Mouse (Mus musculus) left cerebral cortex, postnatal 25 days (tissue): Measurements from ENCODE around the gene Auts2. TPM values are rescaled to one million over a fixed set of nuclear protein-coding genes. Genes with fewer than 3 reads are reported as not detected.

ENCODE experiments used
- DNase-seq, 2 experiments: peaks; one replicate each; pipeline ENCODE4 v3.0.0; 2022; ENCODE audit warnings: low spot score in 2 of 2, mixed read lengths in 1 of 2
- intact Hi-C: fragments of 180-260 bp; cut with DNase I; formaldehyde crosslinking; loops from one replicate; pipeline ENCODE4 v1.15.1; 2025
- total RNA-seq, 2 experiments: library from RNA; stranded (reverse); gene quantifications; 2 replicates each; pipeline ENCODE4 v1.2.3; 2021

The Auts2 gene
- total RNA-seq, 2 experiments from 2014 or later: 95.9 to 104 TPM

DNA sequence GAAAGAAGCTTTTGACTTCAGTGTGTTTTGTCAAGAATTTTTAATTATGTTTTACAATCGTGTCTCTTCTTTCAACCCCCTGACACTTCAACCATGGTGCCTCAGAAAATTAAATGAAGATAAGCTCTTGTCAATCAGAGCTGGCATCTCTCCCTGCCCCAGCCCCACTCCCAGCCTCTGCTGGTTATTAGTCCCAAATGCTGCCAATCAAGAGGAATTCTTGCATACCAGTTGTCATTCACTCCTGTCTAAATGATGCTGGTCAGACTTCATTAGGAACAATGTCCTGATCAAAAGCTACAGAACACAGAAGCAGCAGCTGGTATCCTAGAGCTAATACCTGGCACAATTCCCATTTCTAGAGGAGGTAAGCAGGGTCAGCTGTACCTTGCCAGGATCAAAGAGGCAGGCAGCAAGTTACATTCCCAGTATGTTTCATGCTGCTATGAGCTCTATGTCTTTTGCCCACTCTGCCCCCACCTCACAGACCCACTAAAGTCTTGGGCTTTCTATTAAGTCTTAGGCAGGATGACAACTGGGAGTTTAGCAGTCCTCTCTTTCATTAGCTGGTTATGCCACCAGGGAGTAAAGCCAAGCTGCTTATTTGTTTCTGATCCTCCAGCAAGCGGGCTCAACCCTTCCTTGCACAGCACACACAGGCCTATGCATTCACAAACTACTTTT, 134.1 kb downstream of the Auts2 start:
- no peak for DNase-seq
- intact Hi-C loops: no loop called here

DNA sequence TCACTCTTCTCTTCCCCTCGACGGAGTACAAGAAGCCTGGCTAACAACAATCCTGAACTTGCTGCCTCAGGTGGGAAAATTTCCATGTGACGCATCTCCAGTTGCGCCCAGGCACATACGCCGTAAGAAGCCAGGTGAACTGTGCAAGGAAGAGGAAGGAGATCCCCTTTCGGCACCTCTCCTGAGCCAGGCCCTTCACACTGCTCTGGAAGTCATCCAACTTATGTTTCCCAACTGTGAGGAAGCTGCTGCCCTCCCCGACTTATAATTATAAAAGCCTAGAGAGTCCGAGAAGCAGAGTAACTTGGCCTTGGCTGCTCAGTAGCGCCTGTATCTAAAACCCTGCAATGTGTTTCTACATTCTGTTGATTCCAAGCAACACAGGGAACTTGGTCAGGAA, 142.6 kb downstream of the Auts2 start:
- no peak for DNase-seq
- intact Hi-C loops: no loop called here

DNA sequence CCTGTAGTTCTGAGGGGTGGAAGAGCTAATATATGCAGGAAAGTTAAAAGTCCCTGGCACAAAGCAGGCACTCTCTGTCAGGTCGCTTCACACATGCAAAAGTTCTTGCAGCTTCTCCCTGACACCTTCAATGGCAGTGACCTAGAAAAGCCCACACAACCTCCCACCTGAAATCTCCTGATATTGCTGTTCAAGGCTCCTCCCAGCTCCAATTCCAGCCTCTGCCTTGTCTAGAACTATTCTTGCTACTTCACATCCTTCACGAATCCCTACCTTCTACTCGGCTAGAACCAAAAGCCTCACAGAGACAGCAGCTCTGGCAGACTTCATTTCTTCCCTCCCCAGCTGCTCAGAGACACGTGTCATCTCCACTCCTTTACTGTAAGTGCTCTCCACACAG, 143.7 kb downstream of the Auts2 start:
- intact Hi-C loops: loop anchor here (5.0 kb wide), 1 partner anchor 143 kb away; the partner anchor contains the start of gene Auts2

DNA sequence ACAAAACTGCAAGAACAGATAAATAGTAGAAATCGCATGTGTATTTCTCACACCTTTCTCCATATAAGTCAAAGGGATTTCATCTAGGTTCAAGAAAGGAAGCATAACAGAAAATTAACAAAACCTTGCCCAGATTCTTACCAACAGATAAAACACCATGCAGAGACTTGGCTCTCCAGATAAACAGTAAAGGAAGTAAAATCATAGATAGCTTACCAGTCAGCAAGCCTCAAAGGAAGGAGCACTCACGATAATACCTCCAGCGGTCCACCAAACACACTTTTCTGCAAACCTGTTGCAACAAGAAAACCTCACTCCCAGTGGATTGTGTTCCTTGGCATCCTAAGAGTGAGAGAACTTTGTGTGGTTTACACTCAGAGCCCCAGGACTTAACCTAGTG, 147.2 kb downstream of the Auts2 start:
- no peak for DNase-seq
- intact Hi-C loops: loop anchor here (5.0 kb wide), 1 partner anchor 146 kb away; the partner anchor contains the start of gene Auts2

More for the DNA sequence above, 143.7 kb downstream of the Auts2 start:
- DNase-seq: peak; percentile 5 to 73

DNA sequence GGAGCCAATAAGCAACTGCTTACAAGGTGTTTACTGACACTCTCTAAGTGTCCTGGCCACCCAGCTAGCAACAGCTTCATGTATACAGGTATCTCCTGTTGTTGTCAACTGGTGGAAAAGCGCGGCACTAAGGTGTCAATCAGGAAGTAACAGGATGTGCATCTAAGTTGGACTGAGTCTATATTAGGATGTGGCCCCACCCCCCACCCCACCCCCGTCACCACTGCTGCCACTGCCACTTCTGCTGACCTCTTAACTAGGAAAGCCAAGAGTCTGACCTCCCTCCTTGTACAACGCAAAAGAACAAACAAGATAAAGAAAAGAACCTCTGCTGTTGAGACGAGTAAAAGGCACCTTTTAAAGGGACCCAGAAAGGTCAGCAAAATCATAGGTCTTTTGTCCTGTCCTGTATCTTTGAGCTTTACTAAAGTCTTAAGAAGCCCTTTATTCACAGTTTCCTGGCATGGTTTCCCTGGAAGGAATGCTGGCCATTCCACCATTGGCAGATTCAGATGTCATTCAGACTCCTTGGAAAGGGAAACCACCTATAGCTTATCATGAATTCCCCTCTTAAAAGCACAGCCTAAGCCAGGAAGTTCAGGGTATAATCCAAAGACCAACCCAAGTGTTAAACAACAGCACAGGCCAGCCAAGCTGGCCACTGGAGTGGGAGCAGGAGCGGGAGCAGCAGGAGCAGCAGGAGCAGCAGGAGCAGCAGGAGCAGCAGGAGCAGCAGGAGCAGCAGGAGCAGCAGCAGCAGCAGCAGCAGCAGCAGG, 148.2 kb downstream of the Auts2 start:
- intact Hi-C loops: loop anchor here (5.0 kb wide), 1 partner anchor 147 kb away; the partner anchor contains the start of gene Auts2
- DNase-seq: no peak

DNA sequence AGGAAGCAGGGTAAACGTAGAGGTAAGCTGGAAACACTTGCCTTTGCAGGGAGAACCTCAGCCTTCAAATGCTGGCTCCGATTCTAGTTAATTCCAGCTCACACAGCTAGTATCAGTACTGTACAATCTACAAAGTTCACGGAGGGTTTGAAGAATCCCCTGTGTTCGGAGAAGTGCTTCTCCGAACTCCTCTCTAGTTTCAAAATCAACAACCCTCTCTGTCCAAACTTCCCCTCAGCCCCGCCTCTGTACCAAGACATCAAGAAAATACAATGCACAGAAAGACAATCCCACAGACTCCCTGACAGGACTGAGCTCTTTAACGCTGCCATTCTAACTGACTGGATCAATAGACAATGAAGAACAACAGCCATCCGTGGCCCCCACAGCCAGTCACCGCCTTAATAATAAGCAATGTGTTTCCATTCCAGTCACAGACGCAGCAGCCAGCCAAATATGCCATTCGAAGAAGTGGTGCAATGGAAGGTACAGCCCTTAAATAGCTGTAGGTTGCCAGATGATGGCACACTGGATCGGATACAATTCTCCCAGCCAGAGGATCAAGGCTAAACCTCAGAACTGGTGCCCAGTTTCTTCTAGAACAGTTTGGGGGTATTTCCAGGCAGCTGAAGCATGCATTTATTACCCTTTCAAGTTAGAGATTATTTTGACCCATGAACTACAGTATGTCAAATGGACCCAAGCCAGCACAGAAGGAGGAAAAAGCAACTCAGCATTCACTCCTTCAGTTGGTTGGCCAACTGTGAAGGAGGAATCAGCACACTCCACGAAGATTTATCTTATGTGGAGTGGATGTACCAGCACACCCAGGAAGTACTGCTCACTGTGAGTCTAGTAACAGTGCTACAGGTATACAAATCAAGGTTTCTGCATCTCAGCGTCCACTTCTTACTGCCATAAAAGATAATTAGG, 151.0 kb downstream of the Auts2 start:
- intact Hi-C loops: no loop called here
- DNase-seq: no peak

DNA sequence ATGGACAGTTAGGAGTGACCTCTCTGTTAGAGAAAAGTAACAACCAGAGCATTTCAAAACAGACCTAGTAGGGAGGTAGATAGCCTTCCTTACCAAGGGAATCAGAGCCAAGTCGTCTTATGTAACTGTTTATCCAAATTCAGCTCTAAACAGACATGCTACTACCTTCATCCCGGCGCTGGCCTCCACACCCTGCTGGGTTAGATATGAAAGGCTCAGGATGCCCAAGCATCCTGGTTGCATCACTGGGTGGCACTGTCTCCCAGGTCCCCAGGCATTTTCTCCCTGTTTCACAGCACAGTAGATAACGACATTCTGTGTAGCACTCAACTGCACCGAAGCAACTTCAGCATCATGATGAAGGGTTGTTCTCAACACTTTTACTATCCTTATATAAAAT, 154.4 kb downstream of the Auts2 start:
- peak in 1 of 2 experiments; percentile 35 for DNase-seq
- intact Hi-C loops: no loop called here

DNA sequence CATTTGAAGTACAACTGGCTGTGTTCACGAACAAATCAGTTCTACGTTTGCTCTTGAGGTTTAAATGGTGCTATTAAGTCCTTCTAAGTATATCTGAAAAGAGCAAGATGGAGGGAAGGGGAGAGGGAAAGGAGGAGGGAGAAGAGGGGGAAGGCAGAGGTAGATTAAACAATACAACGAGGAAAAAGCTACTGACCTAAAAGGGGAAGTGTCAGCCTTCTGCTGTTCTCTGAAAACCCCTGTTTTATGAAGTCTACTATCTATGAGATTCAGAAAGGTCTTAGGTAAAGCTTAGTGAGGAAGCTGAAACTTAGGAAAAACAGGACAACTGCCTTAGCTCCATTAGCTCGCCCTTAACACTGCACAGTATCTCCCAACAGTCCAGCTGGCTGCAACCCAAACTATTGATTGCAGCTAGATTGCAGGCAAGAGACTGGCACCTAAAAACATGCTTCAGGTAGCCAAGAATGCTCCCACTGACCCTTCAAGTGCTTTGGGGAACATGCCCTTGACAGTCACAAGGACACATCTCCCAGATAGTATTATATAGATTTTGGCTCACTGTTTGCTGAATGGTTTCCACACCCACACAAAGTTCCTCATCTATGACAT, 157.8 kb downstream of the Auts2 start:
- intact Hi-C loops: no loop called here
- DNase-seq: no peak

DNA sequence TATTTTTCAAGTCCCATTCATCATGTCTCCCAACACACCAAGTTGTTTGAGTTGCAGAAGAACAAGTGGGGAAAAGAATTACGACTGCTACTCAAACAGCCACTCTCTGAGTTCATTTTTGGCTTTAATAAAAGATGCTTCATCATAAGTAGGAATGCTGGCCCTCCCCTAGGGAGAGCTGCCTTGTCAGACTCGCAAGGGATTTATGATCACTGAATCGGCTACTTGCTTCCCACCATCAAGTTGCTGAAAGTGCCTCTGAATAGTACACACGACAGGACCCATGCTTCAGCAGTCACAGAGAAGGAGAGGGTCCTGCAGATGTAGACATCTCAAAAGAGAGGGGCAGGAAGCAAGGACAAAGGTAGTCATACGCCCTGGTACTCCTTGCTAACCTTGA, 162.9 kb downstream of the Auts2 start:
- intact Hi-C loops: no loop called here
- DNase-seq: no peak

DNA sequence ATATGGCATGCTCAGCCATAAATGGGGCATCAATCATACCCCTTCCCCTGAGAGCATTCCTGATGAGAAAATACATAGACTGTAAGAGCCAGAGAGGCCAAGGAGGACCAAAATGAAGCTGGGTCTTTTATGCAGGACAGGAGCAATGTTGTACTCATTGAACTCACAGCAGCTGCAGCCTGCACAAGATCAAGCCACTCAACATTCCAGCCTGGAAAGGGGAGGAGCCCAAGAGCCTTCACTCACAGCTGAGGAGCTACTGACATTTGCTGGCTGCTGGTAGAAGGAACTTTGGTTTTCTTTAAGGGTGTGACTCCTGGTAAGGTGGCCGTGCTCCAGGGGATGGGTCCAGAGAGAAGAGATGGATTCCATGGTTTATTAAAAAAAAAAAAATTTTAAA, 164.2 kb downstream of the Auts2 start:
- intact Hi-C loops: no loop called here
- DNase-seq: no peak

DNA sequence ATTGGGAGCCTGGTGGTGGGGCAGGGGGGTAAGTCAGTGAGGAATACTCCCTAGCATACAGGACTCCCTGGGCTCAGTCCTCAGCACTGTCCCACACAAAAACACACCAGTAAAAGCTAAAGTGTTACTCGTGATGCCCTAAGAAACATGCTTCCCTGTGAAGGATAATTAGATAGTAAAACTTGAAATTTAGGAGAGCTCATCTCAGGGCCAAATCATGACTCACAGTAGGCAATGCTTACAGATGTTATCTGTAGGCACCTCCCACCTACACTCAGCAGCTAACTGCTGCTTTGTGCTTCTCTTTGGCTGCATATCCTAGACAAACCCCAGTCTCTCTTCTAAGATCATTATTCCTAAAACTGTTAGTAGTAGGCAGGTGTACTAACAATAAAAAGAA, 168.0 kb downstream of the Auts2 start:
- DNase-seq: peak; percentile 7 to 70
- intact Hi-C loops: no loop called here

DNA sequence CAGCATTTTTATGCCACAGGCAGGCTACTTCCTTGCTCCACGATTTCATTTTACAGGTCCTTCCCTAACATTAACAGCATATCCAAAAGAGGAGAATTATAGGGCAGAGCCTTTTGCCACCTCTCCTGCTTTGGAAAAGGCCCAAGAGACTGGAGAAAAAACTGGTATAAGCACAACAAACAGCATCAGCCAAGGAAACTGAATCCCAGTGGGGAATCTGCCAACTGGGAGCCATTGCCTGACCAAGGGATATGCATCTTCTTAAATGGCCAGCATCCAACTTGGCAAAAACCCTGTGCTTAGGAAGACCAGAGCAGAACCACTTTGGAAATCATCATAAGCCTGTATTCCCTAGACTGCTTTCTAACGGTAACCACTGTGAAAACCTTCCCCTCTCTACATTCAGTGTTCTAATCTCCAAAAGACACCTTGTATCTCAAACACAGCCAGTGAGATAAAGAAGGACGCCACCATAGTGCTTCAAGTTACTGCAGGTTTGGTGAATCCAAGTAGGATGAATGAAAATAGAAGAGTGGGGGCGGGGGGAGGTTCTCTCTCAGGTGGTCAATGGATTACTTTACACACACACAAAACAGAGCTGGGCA, 169.6 kb downstream of the Auts2 start:
- DNase-seq: no peak
- intact Hi-C loops: no loop called here

DNA sequence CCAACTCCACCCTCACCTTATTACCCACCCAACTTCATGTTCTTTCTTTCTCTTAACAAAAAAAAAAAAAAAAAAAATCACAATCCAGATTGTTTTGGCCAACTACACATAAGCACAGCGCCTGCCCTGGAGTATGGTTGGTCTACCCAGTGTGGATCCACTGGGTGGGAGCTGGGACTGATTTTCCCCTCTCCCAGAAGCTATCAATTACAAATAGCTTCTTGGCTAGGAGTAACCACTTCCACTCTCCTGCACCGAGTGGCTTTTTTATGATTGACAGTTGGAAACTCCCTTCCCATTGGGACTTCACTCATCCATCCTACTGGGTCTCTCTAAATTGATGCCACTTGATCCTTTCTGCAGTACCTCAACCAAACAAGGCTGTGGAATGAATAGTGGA, 170.5 kb downstream of the Auts2 start:
- DNase-seq: no peak
- intact Hi-C loops: no loop called here

DNA sequence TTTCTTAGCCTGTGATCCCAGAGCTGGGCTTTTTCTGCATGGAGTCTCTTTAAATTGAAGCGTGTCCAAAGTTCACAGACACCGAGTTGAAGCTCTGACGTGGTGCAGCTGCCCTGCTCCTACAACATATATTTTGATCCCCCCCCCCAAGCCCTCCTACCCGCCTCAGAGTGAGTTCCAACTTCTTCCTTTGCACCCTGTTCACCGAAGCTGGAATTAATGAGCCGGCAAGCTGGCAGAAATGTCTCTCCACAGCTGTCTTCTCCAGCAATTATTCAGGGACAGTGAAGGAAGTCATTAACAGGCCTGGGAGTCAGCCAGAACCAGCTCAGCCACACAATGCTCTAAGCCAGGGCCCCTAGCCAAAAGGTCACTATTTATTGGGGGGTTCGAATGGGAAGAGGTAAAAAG, 174.5 kb downstream of the Auts2 start:
- peak; percentile 13 to 31 for DNase-seq
- intact Hi-C loops: no loop called here

DNA sequence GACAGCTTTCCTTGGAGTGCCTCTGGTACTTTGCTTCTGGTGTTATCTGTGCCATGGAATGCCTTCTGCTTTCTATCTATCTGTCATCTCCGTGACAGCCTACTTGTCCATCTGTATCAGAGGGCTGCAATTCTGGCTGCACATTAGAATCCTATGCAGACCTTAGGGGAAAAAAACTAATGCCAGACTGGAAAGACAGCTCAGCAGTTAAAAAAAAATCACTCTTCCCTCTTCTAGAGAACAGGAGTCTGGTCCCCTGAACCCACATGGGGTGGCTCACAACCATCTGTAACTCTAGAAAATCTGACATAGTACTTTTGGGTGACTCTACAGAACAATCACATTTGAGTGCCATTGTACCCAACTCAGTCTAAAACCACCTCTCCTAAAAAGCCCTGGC, 181.9 kb downstream of the Auts2 start:
- DNase-seq: no peak
- intact Hi-C loops: no loop called here

DNA sequence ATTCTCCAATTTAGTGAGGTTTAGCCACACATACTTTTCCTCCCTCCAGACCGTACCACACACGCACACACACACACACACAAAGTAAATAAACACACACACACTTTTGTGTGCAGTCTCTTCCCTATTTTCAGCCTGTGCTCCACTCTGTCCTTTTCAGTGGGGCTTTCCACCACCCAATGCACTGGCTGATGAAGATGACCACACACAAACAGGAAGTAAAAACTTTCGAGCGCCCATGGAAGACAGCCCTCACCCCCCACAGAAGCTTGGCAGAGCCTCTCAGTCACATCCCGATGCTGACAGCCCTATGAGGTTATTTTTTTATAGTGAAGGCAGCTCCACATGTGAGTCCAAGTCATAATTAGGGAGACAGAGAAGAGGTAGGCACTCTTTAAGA, 185.4 kb downstream of the Auts2 start:
- DNase-seq: no peak
- intact Hi-C loops: no loop called here

DNA sequence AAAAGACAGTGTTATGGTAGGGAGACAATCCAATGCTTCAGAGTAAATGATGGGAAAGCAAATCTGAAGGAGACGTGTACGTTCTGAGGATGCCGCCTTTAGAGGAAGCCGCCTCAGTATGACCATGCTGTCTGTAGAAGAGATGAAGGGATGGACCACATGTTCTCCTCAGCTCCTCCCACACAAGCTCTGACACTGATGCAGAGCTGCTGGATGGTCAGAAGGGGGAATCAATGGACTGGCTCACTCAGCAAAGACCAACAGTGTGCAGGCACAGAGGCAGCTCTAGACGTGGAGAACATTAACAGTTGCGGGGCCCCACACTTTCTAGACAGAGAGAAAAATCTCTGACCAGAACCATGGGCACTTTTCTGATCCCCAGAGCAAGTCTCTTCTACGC, 187.2 kb downstream of the Auts2 start:
- intact Hi-C loops: no loop called here
- no peak for DNase-seq

DNA sequence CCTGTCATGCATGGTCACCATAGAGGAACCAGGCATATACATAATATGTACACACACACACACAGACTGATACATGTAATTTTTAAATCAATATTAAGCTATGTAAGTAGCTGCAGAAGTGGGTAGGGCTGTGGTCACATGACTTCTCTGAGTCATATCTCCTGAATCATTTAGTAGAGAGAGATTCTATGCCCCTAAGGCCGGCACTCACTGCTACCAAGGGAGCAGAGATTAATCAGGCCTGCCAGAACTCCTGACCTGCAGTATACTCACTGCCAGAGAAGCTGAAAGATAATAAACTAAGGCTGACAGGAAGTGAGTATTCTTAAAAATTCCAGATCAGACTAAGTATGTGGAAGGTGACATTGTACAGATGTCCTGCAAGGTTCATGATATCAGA, 190.7 kb downstream of the Auts2 start:
- intact Hi-C loops: no loop called here
- DNase-seq: no peak

DNA sequence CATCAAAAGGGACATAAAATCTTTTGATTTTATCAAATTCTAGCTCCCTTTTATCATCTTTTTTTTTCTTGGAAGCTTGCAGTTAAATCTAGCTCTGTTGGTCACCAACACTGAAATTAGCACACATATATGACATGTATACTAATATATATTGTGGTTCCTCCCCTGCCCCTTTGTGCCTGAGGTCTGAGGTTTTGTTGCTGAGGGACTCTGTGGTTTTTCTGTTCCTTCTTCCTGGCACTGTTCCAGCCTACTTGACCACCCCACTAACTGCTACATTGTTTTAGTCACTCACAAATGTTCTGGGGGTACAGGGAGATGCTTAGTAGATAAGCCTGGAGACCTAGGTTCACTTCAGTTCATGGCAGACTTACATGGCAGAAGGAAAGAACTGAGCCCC, 192.0 kb downstream of the Auts2 start:
- intact Hi-C loops: no loop called here
- DNase-seq: no peak
